Mouse (Mus musculus): ENCODE measurements around the gene Slc9a9. TPM values are rescaled to one million over a fixed set of nuclear protein-coding genes. Genes with fewer than 3 reads are reported as not detected.

Gene Slc9a9
- polyA plus RNA-seq, 1 experiment from 2014 or later = 4.9 TPM

DNA sequence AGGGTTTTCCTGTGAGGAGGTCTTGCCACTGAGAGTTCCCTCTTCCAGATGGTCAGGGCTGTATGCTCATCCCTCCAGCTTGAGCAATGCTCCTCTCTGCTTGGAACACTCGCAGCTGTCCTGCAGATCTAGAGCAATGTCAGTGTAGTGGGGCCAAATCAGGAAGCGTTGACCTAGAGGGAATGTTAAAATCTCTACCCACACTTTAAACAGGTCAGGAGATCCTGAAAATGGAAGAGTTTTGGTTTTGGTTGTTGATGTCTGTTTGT, 36.0 kb downstream of the Slc9a9 start:
- ATAC-seq (ENCODE audit: low FRiP score) = no peak
- H3K4me1 ChIP-seq = peaks cover 7% of the 10 kb centered on the region
- H3K27me3 ChIP-seq = no peaks in the 10 kb centered on the region
- H3K36me3 ChIP-seq = no peaks in the 10 kb centered on the region
- 82% methylated on average over 2 of the region's 2 CpGs for WGBS
- no peaks in the 10 kb centered on the region for H3K9me3 ChIP-seq (replicated peaks)
- no peak overlapping the region for H3K4me3 ChIP-seq
- no peak overlapping the region for H3K27ac ChIP-seq
- H3K9ac ChIP-seq = no peak overlapping the region
- H3K4me2 ChIP-seq (replicated peaks) = no peak overlapping the region

DNA sequence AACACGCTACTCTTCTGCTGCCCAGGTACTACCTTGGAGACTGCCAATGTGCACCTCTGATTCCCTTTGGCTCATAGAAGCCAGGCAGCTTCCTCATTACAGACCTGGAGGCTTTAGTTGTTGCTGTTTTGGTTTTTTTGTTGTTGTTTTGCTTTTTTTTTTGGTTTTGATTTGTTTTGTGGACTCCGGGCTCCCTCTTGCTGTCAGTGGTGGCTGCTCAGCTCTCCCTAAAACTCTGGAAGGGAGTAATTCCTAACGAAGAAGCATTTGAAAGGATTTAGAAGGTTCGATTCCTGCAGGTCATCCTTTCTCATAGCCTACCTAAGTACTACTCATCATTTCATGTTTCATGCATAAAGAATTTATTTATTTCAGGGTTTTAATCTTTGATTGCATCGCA, 42.4 kb downstream of the Slc9a9 start:
- ATAC-seq (ENCODE audit: low FRiP score) = no peak

GRCm38 (mm10) chr9:94716695-94717094, 47.0 kb downstream of the Slc9a9 start:
- Histone ChIP-seq H3K9me3 (replicated peaks) (no peaks in the 10 kb centered on the region), H3K27ac (no peak overlapping the region), H3K27me3 (no peaks in the 10 kb centered on the region), H3K36me3 (no peaks in the 10 kb centered on the region), H3K9ac (no peak overlapping the region), H3K4me2 (replicated peaks) (no peak overlapping the region), H3K4me3 (no peak overlapping the region), H3K4me1 (no peaks in the 10 kb centered on the region)
- 83% methylated on average over 2 of the region's 2 CpGs for WGBS
- no peak for ATAC-seq (ENCODE audit: low FRiP score)

More for the DNA sequence above, 42.4 kb downstream of the Slc9a9 start:
- Histone ChIP-seq H3K4me3 (no peak overlapping the region), H3K9ac (no peak overlapping the region), H3K36me3 (no peaks in the 10 kb centered on the region), H3K4me1 (no peaks in the 10 kb centered on the region), H3K4me2 (replicated peaks) (no peak overlapping the region), H3K27me3 (no peaks in the 10 kb centered on the region), H3K9me3 (replicated peaks) (no peaks in the 10 kb centered on the region), H3K27ac (no peak overlapping the region)
- 86% methylated on average over 5 of the region's 5 CpGs for WGBS

DNA sequence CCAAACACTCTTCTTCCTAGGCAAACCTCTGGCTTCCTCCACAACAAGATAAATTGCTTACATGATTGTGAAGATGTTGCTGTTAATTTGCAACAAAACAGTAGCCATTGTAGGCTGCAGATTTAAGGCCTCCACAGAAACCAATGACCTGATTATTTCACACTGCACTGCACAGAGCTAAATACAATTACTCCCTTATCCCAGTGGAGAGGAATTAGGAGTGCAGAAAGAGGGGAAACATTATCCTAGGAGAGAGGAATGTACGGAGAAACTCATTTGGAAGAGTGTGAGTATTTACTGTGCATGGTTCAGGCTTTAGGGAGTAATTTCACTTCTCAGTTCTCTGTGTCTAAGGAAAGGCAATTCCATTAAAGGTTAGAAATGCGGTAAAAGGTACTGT, 53.9 kb downstream of the Slc9a9 start:
- ATAC-seq (ENCODE audit: low FRiP score) = no peak
- Histone ChIP-seq H3K4me2 (replicated peaks) (no peak overlapping the region), H3K9me3 (replicated peaks) (no peaks in the 10 kb centered on the region), H3K4me3 (no peak overlapping the region), H3K27ac (no peak overlapping the region), H3K36me3 (no peaks in the 10 kb centered on the region), H3K9ac (no peak overlapping the region), H3K27me3 (no peaks in the 10 kb centered on the region), H3K4me1 (no peaks in the 10 kb centered on the region)
- 55% methylated on average over 2 of the region's 2 CpGs for whole genome bisulfite sequencing

DNA sequence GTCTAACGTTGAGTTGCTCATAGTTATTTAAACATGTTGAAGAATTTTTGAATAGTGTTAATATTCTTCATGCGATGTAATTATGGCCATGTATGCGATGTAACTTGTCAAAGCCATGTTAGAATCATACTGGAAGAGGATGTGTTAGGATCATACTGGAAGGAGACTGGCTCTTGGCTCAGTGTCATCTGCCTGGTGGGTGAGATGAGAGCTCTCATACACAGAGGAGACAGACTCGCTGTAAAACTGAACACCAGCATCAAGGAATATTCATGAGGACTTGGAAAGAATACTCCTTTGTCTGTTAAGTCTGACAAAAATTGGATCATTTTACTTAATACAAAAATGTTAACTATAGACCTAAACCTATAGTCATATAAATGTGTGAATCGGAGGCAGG, 55.4 kb downstream of the Slc9a9 start:
- no peak overlapping the region for H3K27ac ChIP-seq
- H3K9me3 ChIP-seq (replicated peaks) = no peaks in the 10 kb centered on the region
- no peak overlapping the region for H3K9ac ChIP-seq
- no peak overlapping the region for H3K4me3 ChIP-seq
- WGBS = 91% methylated on average over 5 of the region's 5 CpGs
- H3K27me3 ChIP-seq = no peaks in the 10 kb centered on the region
- no peaks in the 10 kb centered on the region for H3K36me3 ChIP-seq
- H3K4me2 ChIP-seq (replicated peaks) = no peak overlapping the region
- ATAC-seq (ENCODE audit: low FRiP score) = no peak
- no peaks in the 10 kb centered on the region for H3K4me1 ChIP-seq

DNA sequence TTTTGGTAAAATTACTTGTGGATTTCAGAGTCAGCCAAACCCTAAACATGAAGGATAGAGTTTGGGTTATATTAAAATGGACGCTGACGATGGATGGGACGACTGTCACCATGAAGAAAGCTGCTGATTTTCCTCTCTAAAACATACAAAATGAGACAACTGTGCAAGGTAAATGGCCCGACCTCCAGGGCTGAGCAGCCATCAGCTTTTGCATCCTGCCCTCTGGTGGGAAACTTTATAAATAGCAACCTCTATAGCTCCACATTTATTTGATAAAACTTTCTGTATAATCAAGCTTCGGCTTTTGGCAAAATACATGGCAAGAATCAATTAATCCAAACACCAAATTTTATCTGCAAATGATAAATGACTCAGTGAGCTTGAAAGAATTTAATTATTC, 57.7 kb downstream of the Slc9a9 start:
- Histone ChIP-seq H3K9ac (no peak overlapping the region), H3K27me3 (no peaks in the 10 kb centered on the region), H3K4me1 (0 out of 2 replicates have a peak, but pooled peaks cover 4% of the 10 kb centered on the region), H3K9me3 (replicated peaks) (no peaks in the 10 kb centered on the region), H3K27ac (no peak overlapping the region), H3K4me3 (no peak overlapping the region), H3K4me2 (replicated peaks) (no peak overlapping the region), H3K36me3 (no peaks in the 10 kb centered on the region)
- ATAC-seq (ENCODE audit: low FRiP score) = no peak
- WGBS = 35% methylated on average over 5 of the region's 5 CpGs

- 93% methylated on average over 8 of the region's 8 CpGs for WGBS
- no peaks in the 10 kb centered on the region for H3K9me3 ChIP-seq (replicated peaks)
- no peak for ATAC-seq (ENCODE audit: low FRiP score)
Observed at GRCm38 (mm10) chr9:94730396-94730795, 60.7 kb downstream of the Slc9a9 start.

GRCm38 (mm10) chr9:94732136-94732535, 62.4 kb downstream of the Slc9a9 start:
- Histone ChIP-seq H3K4me2 (replicated peaks) (no peak overlapping the region), H3K4me1 (peaks cover 9% of the 10 kb centered on the region), H3K9ac (no peak overlapping the region), H3K36me3 (no peaks in the 10 kb centered on the region), H3K27me3 (no peaks in the 10 kb centered on the region), H3K9me3 (replicated peaks) (no peaks in the 10 kb centered on the region), H3K4me3 (no peak overlapping the region), H3K27ac (peak overlapping the region; percentile 48; the same call in 1 of the 2 replicates)
- no peak for ATAC-seq (ENCODE audit: low FRiP score)
- WGBS = 56% methylated on average over 6 of the region's 6 CpGs

More at GRCm38 (mm10) chr9:94730396-94730795, 60.7 kb downstream of the Slc9a9 start:
- peaks cover 5% of the 10 kb centered on the region; the same call in 1 of the 2 replicates for H3K4me1 ChIP-seq
- H3K9ac ChIP-seq = no peak overlapping the region
- no peak overlapping the region for H3K4me3 ChIP-seq
- no peaks in the 10 kb centered on the region for H3K36me3 ChIP-seq
- H3K4me2 ChIP-seq (replicated peaks) = no peak overlapping the region
- H3K27me3 ChIP-seq = no peaks in the 10 kb centered on the region
- H3K27ac ChIP-seq = no peak overlapping the region

GRCm38 (mm10) chr9:94732599-94733287, 63.0 kb downstream of the Slc9a9 start:
- no peaks in the 10 kb centered on the region for H3K27me3 ChIP-seq
- no peaks in the 10 kb centered on the region for H3K9me3 ChIP-seq (replicated peaks)
- ATAC-seq (ENCODE audit: low FRiP score) = peak; percentile 47; the same call in 1 of the 2 replicates
- H3K4me3 ChIP-seq = no peak overlapping the region
- no peak overlapping the region for H3K27ac ChIP-seq
- no peak overlapping the region for H3K9ac ChIP-seq
- H3K4me2 ChIP-seq (replicated peaks) = no peak overlapping the region
- 77% methylated on average over 8 of the region's 8 CpGs for WGBS
- H3K36me3 ChIP-seq = no peaks in the 10 kb centered on the region
- peaks cover 9% of the 10 kb centered on the region for H3K4me1 ChIP-seq

DNA sequence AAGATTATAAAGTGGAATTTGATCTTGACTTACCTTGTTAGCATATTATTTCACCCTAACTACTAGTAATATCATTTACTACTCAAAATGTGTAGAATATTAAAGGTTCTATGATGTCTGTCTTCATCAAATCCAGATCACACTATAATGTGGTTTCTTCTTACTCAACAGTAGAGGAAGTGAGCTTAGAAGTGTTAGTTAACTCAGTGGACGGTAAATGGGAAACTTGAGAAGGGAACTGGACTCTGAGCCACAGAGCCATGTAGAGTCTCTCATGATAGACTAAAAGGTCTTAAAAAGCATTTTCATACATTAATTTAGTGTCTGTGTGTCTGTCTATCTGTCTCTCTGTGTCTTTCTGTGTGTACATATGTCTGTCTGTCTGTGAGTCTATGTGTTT, 64.6 kb downstream of the Slc9a9 start:
- H3K9me3 ChIP-seq (replicated peaks) = no peaks in the 10 kb centered on the region
- no peak for ATAC-seq (ENCODE audit: low FRiP score)
- no peak overlapping the region for H3K4me2 ChIP-seq (replicated peaks)
- WGBS = 88% methylated on average over 1 of the region's 1 CpGs
- no peak overlapping the region for H3K27ac ChIP-seq
- H3K4me1 ChIP-seq = peaks cover 9% of the 10 kb centered on the region
- H3K36me3 ChIP-seq = no peaks in the 10 kb centered on the region
- no peak overlapping the region for H3K9ac ChIP-seq
- no peaks in the 10 kb centered on the region for H3K27me3 ChIP-seq
- H3K4me3 ChIP-seq = no peak overlapping the region

GRCm38 (mm10) chr9:94737226-94737625, 67.5 kb downstream of the Slc9a9 start:
- no peak overlapping the region for H3K27ac ChIP-seq
- ATAC-seq (ENCODE audit: low FRiP score) = no peak
- no peaks in the 10 kb centered on the region for H3K9me3 ChIP-seq (replicated peaks)
- H3K9ac ChIP-seq = no peak overlapping the region
- H3K27me3 ChIP-seq = no peaks in the 10 kb centered on the region
- H3K4me3 ChIP-seq = no peak overlapping the region
- no peaks in the 10 kb centered on the region for H3K36me3 ChIP-seq
- H3K4me2 ChIP-seq (replicated peaks) = no peak overlapping the region
- 63% methylated on average over 5 of the region's 5 CpGs for WGBS
- H3K4me1 ChIP-seq = peaks cover 7% of the 10 kb centered on the region

GRCm38 (mm10) chr9:94738555-94739427, 69.1 kb downstream of the Slc9a9 start:
- Histone ChIP-seq H3K9me3 (replicated peaks) (no peaks in the 10 kb centered on the region), H3K36me3 (no peaks in the 10 kb centered on the region), H3K4me3 (no peak overlapping the region), H3K27me3 (no peaks in the 10 kb centered on the region), H3K4me2 (replicated peaks) (no peak overlapping the region), H3K9ac (no peak overlapping the region), H3K4me1 (peaks cover 4% of the 10 kb centered on the region; the same call in 1 of the 2 replicates), H3K27ac (no peak overlapping the region)
- peak; percentile 64; the same call in 1 of the 2 replicates for ATAC-seq (ENCODE audit: low FRiP score)
- 44% methylated on average over 6 of the region's 6 CpGs for WGBS
